Mouse (Mus musculus): ENCODE results near the gene Insrr.

Gene Insrr

GRCm38 (mm10) chr3:87796736-87797334 is at the start of gene Insrr:
TSS of gene Insrr (plus strand) at chr3:87796951.
- no peak for DNase-seq

- DNase-seq = no peak
Measured at GRCm38 (mm10) chr3:87748431-87748830, 48.3 kb upstream of the Insrr start, which contains the start of gene Lrrc71. TSS of gene Lrrc71 (minus strand) at chr3:87748625.

GRCm38 (mm10) chr3:87749036-87749435 is 47.7 kb upstream of the Insrr start:
- peak; percentile 54 to 55 for DNase-seq

GRCm38 (mm10) chr3:87749977-87750376 is 46.8 kb upstream of the Insrr start:
- DNase-seq = no peak

- no peak for DNase-seq
Measured at GRCm38 (mm10) chr3:87752567-87752966, 44.2 kb upstream of the Insrr start.

GRCm38 (mm10) chr3:87753829-87754228 is 42.9 kb upstream of the Insrr start:
- DNase-seq = no peak

GRCm38 (mm10) chr3:87755964-87756363 is 40.8 kb upstream of the Insrr start:
- peak; percentile 82 to 87 for DNase-seq

GRCm38 (mm10) chr3:87756488-87756887 is 40.3 kb upstream of the Insrr start:
- no peak for DNase-seq

GRCm38 (mm10) chr3:87758641-87759040 is 38.1 kb upstream of the Insrr start:
- no peak for DNase-seq

GRCm38 (mm10) chr3:87761408-87762375 is 35.1 kb upstream of the Insrr start:
- no peak for DNase-seq

GRCm38 (mm10) chr3:87763202-87763601 is 33.5 kb upstream of the Insrr start:
- DNase-seq = no peak

- DNase-seq = peak in 1 of 2 experiments; percentile 25
Measured at GRCm38 (mm10) chr3:87763683-87764289, 33.0 kb upstream of the Insrr start.

GRCm38 (mm10) chr3:87764506-87764905 is 32.2 kb upstream of the Insrr start:
- no peak for DNase-seq

GRCm38 (mm10) chr3:87765091-87765490 is 31.7 kb upstream of the Insrr start:
- peak; percentile 72 to 82 for DNase-seq

GRCm38 (mm10) chr3:87765631-87766283 is 31.0 kb upstream of the Insrr start:
- no peak for DNase-seq

- no peak for DNase-seq
Measured at GRCm38 (mm10) chr3:87766284-87766667, 30.5 kb upstream of the Insrr start.

GRCm38 (mm10) chr3:87767764-87768163 is 29.0 kb upstream of the Insrr start:
- DNase-seq = no peak

GRCm38 (mm10) chr3:87768431-87768830 is 28.3 kb upstream of the Insrr start:
- DNase-seq = no peak

- DNase-seq = peak; percentile 77 to 79
Measured at GRCm38 (mm10) chr3:87768844-87769243, 27.9 kb upstream of the Insrr start.

GRCm38 (mm10) chr3:87769506-87769905 is 27.2 kb upstream of the Insrr start:
- no peak for DNase-seq

- DNase-seq = peak; percentile 29 to 36
Measured at GRCm38 (mm10) chr3:87770280-87770679, 26.5 kb upstream of the Insrr start.

- no peak for DNase-seq
Measured at GRCm38 (mm10) chr3:87771088-87771487, 25.7 kb upstream of the Insrr start.

- DNase-seq = no peak
Measured at GRCm38 (mm10) chr3:87778283-87778682, 18.5 kb upstream of the Insrr start.

Measured in thymus, postnatal 36 days (tissue).